Mouse (Mus musculus): ENCODE measurements at regions not wholly inside any gene's neighbourhood (a gene's known extent, or its start where the extent isn't known, plus 50 kb on each side); places are given as distances from the start of the nearest gene placed in this dataset.

GRCm38 (mm10) chr6:95769808-95770207, 51.2 kb upstream of the Suclg2 start:
- DNase-seq (ENCODE audit: low read depth, low spot score), result no peak

- no peak for DNase-seq (ENCODE audit: low read depth, low spot score)
Measured at GRCm38 (mm10) chr6:95801651-95802050, 83.1 kb upstream of the Suclg2 start.

GRCm38 (mm10) chr6:95841502-95841901, 122.9 kb upstream of the Suclg2 start:
- DNase-seq (ENCODE audit: low read depth, low spot score), result no peak

- DNase-seq (ENCODE audit: low read depth, low spot score), result no peak
Measured at GRCm38 (mm10) chr6:95846536-95846935, 127.9 kb upstream of the Suclg2 start.

- no peak for DNase-seq (ENCODE audit: low read depth, low spot score)
Measured at GRCm38 (mm10) chr6:95875463-95875862, 156.9 kb upstream of the Suclg2 start.

- no peak for DNase-seq (ENCODE audit: low read depth, low spot score)
Measured at GRCm38 (mm10) chr6:95876320-95876719, 157.7 kb upstream of the Suclg2 start.

GRCm38 (mm10) chr6:95886645-95887044, 168.0 kb upstream of the Suclg2 start:
- no peak for DNase-seq (ENCODE audit: low read depth, low spot score)

GRCm38 (mm10) chr6:95902551-95902950, 184.0 kb upstream of the Suclg2 start:
- DNase-seq (ENCODE audit: low read depth, low spot score), result no peak

- no peak for DNase-seq (ENCODE audit: low read depth, low spot score)
Measured at GRCm38 (mm10) chr6:95904085-95904633, 185.6 kb upstream of the Suclg2 start.

GRCm38 (mm10) chr6:95905057-95905456, 186.5 kb upstream of the Suclg2 start:
- no peak for DNase-seq (ENCODE audit: low read depth, low spot score)

- DNase-seq (ENCODE audit: low read depth, low spot score), result no peak
Measured at GRCm38 (mm10) chr6:95921737-95922136, 191.2 kb upstream of the Fam19a1 start.

GRCm38 (mm10) chr6:95934561-95934960, 178.4 kb upstream of the Fam19a1 start:
- DNase-seq (ENCODE audit: low read depth, low spot score), result no peak

- no peak for DNase-seq (ENCODE audit: low read depth, low spot score)
Measured at GRCm38 (mm10) chr6:95936504-95936903, 176.4 kb upstream of the Fam19a1 start.

GRCm38 (mm10) chr6:95939052-95939451, 173.9 kb upstream of the Fam19a1 start:
- DNase-seq (ENCODE audit: low read depth, low spot score), result no peak

- DNase-seq (ENCODE audit: low read depth, low spot score), result no peak
Measured at GRCm38 (mm10) chr6:95960745-95961144, 152.2 kb upstream of the Fam19a1 start.

GRCm38 (mm10) chr6:95966231-95966630, 146.7 kb upstream of the Fam19a1 start:
- DNase-seq (ENCODE audit: low read depth, low spot score), result no peak

- no peak for DNase-seq (ENCODE audit: low read depth, low spot score)
Measured at GRCm38 (mm10) chr6:95975994-95976393, 137.0 kb upstream of the Fam19a1 start.

GRCm38 (mm10) chr6:95997037-95997436, 115.9 kb upstream of the Fam19a1 start:
- no peak for DNase-seq (ENCODE audit: low read depth, low spot score)

GRCm38 (mm10) chr6:95997741-95998140, 115.2 kb upstream of the Fam19a1 start:
- no peak for DNase-seq (ENCODE audit: low read depth, low spot score)

GRCm38 (mm10) chr6:95999441-95999840, 113.5 kb upstream of the Fam19a1 start:
- DNase-seq (ENCODE audit: low read depth, low spot score), result no peak

- DNase-seq (ENCODE audit: low read depth, low spot score), result no peak
Measured at GRCm38 (mm10) chr6:96000011-96000476, 112.9 kb upstream of the Fam19a1 start.

GRCm38 (mm10) chr6:96011299-96011698, 101.7 kb upstream of the Fam19a1 start:
- no peak for DNase-seq (ENCODE audit: low read depth, low spot score)

- peak; percentile 20 for DNase-seq (ENCODE audit: low read depth, low spot score)
Measured at GRCm38 (mm10) chr6:96028022-96028704, 84.8 kb upstream of the Fam19a1 start.

Measured in forelimb bud, embryonic 11.5 days (tissue).